Mouse (Mus musculus): Measurements from ENCODE around the gene Gse1. TPM values are rescaled to one million over a fixed set of nuclear protein-coding genes. Genes with fewer than 3 reads are reported as not detected.

The Gse1 gene
- polyA plus RNA-seq, 1 experiment = 17.1 TPM

DNA sequence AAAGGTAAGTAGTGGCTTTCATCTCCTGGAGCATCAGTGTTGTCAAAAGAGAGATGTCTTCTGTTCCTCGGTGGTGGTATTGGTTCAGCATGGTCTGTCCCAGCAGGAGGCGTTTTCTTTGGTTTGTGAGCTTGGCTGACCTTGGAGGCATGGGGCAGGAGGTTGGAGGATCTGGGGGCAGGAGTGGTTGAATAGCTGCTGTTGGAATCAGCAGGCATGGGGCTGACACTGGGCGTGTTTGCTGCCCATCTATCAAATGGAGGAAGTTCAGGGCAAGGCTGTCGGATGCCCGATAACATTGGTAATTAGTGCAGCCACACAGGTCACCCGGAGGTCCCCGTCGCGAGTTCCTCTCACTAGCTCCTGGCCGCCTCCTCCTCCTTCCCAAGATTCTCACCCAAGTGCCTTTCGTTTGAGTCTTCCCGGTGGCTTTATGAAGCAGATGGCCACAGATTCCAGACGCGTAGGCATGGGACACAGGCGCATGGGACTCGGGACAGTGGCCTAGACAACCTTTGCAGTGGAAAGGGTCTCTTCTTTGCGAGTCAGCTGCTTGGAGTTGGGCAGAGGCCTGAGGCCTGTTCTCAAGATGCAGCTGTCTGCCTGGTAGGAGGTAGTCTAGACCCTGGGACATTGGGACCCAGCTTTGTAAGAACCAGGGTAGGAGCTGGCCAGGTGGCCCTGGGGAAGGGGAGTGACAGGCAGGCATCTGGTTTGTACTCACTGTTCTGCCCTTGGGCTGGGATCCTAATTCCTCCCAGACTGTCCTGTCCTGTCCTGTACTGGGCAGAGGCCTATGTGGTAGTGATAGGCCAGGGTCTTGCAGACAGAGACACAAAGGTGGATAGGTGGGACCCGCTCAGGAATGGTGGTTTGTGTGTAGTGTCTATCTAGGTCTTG, 2.7 kb downstream of the Gse1 start:
- peaks cover 72% of the 10 kb centered on the region for H3K27me3 ChIP-seq (ENCODE audit: control insufficient read depth)
- TF ChIP-seq TAL1 (IDR thresholded peaks at IDR 0.05; ENCODE audit: low read length) = no peak
- no peak for TF ChIP-seq GATA1 (IDR thresholded peaks at IDR 0.05; ENCODE audit: low read length)
- no peaks in the 10 kb centered on the region for H3K36me3 ChIP-seq (ENCODE audit: control insufficient read depth)
- no peak overlapping the region for H3K4me3 ChIP-seq (replicated peaks)
- peaks cover 5% of the 10 kb centered on the region; the same call in 1 of the 2 replicates for H3K9me3 ChIP-seq (ENCODE audit: control insufficient read depth, low read length)
- H3K4me1 ChIP-seq (ENCODE audit: control insufficient read depth) = peaks cover 3% of the 10 kb centered on the region

DNA sequence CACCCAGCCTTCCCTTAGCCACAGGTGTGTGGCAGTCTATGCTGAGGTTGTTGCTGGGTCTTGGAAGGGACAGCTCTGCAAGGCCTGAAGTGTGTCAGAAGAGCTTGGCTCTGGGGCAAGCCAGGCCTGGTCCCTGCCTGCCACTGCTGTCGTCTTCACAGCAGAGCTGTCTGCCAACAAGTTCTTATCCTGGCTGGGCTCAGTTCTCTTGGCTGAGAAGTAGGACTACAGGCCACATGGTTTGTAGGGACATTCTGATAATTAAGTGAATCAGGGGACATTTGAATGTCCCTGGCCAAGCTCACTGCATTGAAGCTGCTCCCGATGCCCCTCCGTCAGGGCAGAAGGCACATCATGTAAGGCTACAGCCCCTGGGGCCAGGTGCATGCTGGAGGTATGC, 3.6 kb downstream of the Gse1 start:
- TF ChIP-seq GATA1 (IDR thresholded peaks at IDR 0.05; ENCODE audit: low read length) (no peak), TAL1 (IDR thresholded peaks at IDR 0.05; ENCODE audit: low read length) (no peak)
- peaks cover 3% of the 10 kb centered on the region for H3K4me1 ChIP-seq (ENCODE audit: control insufficient read depth)
- H3K27me3 ChIP-seq (ENCODE audit: control insufficient read depth) = peaks cover 63% of the 10 kb centered on the region

DNA sequence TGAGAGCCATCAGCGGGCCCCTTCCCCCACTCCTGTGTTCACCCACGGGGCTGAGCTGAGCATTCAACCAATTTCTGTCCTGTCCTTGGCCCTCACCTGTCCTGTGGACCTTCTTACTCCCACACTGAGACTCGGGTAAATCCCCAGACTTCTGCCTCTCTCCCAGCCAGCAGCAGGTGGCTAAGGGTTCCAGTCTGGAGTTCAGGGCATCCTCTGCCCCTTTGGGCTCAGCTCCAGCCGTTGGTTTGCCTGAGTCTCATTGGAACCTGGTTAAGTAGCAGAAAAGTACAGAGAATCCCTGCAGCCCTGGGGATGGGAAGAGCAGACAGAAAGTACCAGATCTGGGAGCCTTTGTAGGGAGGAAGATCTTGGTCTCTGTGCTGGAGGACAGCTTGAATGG, 4.1 kb downstream of the Gse1 start:
- peaks cover 58% of the 10 kb centered on the region for H3K27me3 ChIP-seq (ENCODE audit: control insufficient read depth)
- no peaks in the 10 kb centered on the region for H3K36me3 ChIP-seq (ENCODE audit: control insufficient read depth)
- H3K4me3 ChIP-seq (replicated peaks) = no peak overlapping the region
- H3K4me1 ChIP-seq (ENCODE audit: control insufficient read depth) = peaks cover 3% of the 10 kb centered on the region
- peaks cover 5% of the 10 kb centered on the region; the same call in 1 of the 2 replicates for H3K9me3 ChIP-seq (ENCODE audit: control insufficient read depth, low read length)
- TF ChIP-seq TAL1 (IDR thresholded peaks at IDR 0.05; ENCODE audit: low read length) (no peak), GATA1 (IDR thresholded peaks at IDR 0.05; ENCODE audit: low read length) (no peak)

More for the DNA sequence above, 3.6 kb downstream of the Gse1 start:
- Histone ChIP-seq H3K9me3 (ENCODE audit: control insufficient read depth, low read length) (peaks cover 5% of the 10 kb centered on the region; the same call in 1 of the 2 replicates), H3K36me3 (ENCODE audit: control insufficient read depth) (no peaks in the 10 kb centered on the region), H3K4me3 (replicated peaks) (no peak overlapping the region)

DNA sequence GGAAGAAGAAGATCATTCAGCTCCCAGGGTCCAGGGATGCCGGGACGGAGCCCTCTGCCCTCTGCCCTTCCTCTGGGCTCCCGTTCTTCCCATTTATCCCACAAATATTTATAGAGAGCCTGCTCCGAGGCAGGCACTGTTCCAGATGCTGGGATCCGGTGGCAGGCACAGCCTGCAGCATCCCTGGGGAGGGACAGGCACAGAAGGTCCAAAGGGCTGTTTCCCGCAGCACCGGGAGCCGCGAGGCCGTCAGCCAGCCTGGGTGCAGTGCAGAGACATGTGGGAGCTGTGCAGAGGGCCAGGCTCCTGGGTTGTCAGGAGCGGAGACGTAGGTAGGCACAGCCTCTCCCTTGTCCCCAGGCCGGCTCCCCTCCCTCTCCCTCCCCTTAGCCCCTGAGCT, 4.7 kb downstream of the Gse1 start:
- TF ChIP-seq GATA1 (IDR thresholded peaks at IDR 0.05; ENCODE audit: low read length) (no peak), TAL1 (IDR thresholded peaks at IDR 0.05; ENCODE audit: low read length) (no peak)
- Histone ChIP-seq H3K9me3 (ENCODE audit: control insufficient read depth, low read length) (peaks cover 5% of the 10 kb centered on the region; the same call in 1 of the 2 replicates), H3K27me3 (ENCODE audit: control insufficient read depth) (peaks cover 53% of the 10 kb centered on the region), H3K36me3 (ENCODE audit: control insufficient read depth) (no peaks in the 10 kb centered on the region), H3K4me1 (ENCODE audit: control insufficient read depth) (peaks cover 3% of the 10 kb centered on the region), H3K4me3 (replicated peaks) (no peak overlapping the region)

DNA sequence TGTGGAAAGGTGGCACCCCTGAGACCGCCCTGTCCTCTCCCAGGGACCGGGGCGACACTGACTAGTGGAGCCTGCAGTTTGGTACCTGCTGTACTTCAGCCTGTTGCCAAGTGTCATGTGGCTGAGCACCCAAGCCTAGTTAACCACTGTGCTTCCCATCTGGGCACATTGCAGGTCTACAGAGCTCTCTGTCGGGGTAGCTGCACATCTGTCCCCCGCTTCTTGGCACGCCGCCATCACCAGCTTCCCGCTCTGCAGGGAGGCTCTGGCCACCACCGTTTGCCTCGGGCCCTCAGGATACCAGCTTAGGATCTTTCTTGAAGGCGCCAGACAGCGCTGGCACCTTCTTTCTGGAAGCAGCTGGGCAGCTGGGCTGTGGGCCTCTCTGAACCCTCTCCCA, 6.2 kb downstream of the Gse1 start:
- Histone ChIP-seq H3K27me3 (ENCODE audit: control insufficient read depth) (peaks cover 37% of the 10 kb centered on the region), H3K4me3 (replicated peaks) (no peak overlapping the region), H3K4me1 (ENCODE audit: control insufficient read depth) (no peaks in the 10 kb centered on the region; the same call in 1 of the 2 replicates), H3K9me3 (ENCODE audit: control insufficient read depth, low read length) (peaks cover 10% of the 10 kb centered on the region), H3K36me3 (ENCODE audit: control insufficient read depth) (no peaks in the 10 kb centered on the region)
- TF ChIP-seq GATA1 (IDR thresholded peaks at IDR 0.05; ENCODE audit: low read length) (no peak), TAL1 (IDR thresholded peaks at IDR 0.05; ENCODE audit: low read length) (no peak)

DNA sequence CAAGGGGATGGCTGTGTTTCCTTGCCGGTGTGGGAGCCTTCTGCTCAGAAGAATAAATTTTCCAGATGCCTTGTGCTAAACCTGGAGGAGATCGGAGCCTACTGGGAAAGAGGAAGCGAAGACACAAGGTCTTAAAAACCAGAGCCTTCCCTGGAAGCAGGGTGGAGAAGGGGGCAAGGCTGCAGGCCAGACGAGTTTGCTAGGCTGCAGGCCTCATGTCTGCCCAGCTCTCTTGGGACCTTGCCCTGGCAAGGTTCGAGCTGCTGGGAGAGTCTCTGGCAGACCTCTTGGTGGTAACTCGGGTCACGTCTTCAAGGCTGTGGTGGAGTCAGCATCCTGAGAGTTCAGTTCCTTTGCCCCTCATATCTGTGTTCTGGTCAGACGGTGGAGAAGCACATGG, 6.6 kb downstream of the Gse1 start:
- TF ChIP-seq TAL1 (IDR thresholded peaks at IDR 0.05; ENCODE audit: low read length) = no peak
- no peak for TF ChIP-seq GATA1 (IDR thresholded peaks at IDR 0.05; ENCODE audit: low read length)
- Histone ChIP-seq H3K27me3 (ENCODE audit: control insufficient read depth) (peaks cover 33% of the 10 kb centered on the region), H3K4me3 (replicated peaks) (no peak overlapping the region), H3K4me1 (ENCODE audit: control insufficient read depth) (no peaks in the 10 kb centered on the region; the same call in 1 of the 2 replicates), H3K36me3 (ENCODE audit: control insufficient read depth) (no peaks in the 10 kb centered on the region), H3K9me3 (ENCODE audit: control insufficient read depth, low read length) (peaks cover 8% of the 10 kb centered on the region)

DNA sequence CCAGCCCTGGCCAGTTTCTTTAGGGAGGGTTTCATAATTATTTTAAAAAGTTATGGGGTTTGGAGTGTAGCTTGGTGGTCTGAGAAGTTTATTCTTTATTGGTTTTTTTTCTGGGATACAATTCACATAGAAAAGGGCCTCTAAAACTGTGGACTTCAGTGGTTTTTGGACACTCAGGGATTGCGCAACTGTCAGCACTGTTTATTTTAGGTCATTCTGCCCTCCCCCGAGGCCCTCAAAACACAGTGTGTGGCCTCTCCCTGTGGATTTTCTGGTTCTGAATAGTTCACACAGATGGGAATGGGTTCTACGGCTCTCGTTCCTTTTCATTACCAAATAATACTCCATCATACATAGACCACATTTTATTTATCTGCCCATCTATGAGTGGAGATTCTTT, 15.0 kb downstream of the Gse1 start:
- Histone ChIP-seq H3K9me3 (ENCODE audit: control insufficient read depth, low read length) (peaks cover 13% of the 10 kb centered on the region), H3K4me3 (replicated peaks) (no peak overlapping the region), H3K27me3 (ENCODE audit: control insufficient read depth) (no peaks in the 10 kb centered on the region), H3K36me3 (ENCODE audit: control insufficient read depth) (no peaks in the 10 kb centered on the region), H3K4me1 (ENCODE audit: control insufficient read depth) (no peaks in the 10 kb centered on the region)
- TF ChIP-seq TAL1 (IDR thresholded peaks at IDR 0.05; ENCODE audit: low read length) = no peak
- no peak for TF ChIP-seq GATA1 (IDR thresholded peaks at IDR 0.05; ENCODE audit: low read length)

DNA sequence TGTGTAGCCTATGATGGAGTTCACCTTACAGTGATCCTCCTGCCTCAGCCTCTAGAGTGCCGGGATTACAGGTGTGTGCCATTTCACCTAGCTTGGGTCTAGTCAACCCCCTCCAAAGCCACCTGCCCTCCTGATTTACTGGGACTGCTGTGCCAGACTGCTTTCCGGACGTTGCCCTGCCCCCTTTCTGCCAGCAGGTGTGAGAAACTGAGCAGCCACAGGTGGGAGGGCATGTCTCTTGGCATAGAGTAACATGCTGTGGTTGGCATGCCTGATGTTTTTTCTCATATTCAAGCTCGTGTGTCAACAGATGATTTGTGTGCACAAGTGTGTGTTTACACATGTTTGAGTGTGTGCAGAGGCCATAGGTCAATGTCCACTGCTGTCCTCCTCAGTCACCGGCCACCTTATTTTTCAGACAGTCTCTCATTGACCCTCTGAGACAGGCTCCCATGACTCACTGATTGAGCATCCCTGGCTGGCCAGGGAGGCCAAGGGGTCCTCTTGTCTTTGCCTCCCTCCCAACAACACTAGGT, 15.7 kb downstream of the Gse1 start:
- Histone ChIP-seq H3K9me3 (ENCODE audit: control insufficient read depth, low read length) (peaks cover 7% of the 10 kb centered on the region; the same call in 1 of the 2 replicates), H3K4me1 (ENCODE audit: control insufficient read depth) (no peaks in the 10 kb centered on the region), H3K36me3 (ENCODE audit: control insufficient read depth) (no peaks in the 10 kb centered on the region), H3K4me3 (replicated peaks) (no peak overlapping the region), H3K27me3 (ENCODE audit: control insufficient read depth) (no peaks in the 10 kb centered on the region)
- TF ChIP-seq TAL1 (IDR thresholded peaks at IDR 0.05; ENCODE audit: low read length) (no peak), GATA1 (IDR thresholded peaks at IDR 0.05; ENCODE audit: low read length) (no peak)

DNA sequence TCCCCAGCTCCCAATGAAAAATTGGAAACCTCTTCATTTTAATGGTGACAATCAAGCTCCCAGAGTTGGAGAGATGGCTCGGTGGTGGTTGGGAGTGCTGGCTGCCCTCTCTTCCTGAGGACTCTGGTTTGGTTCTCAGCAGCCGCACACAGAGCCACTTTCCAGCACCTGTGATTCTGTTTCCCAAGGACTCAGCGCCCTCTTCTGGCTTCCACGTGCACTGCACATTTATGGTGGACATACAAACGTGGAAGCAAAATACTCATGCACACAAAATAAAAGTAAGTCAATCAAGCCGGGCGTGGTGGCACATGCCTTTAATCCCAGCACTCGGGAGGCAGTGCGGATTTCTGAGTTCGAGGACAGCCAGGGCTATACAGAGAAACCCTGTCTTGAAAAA, 16.3 kb downstream of the Gse1 start:
- no peaks in the 10 kb centered on the region for H3K4me1 ChIP-seq (ENCODE audit: control insufficient read depth)
- H3K36me3 ChIP-seq (ENCODE audit: control insufficient read depth) = no peaks in the 10 kb centered on the region
- TF ChIP-seq GATA1 (IDR thresholded peaks at IDR 0.05; ENCODE audit: low read length) (no peak), TAL1 (IDR thresholded peaks at IDR 0.05; ENCODE audit: low read length) (no peak)
- peaks cover 7% of the 10 kb centered on the region; the same call in 1 of the 2 replicates for H3K9me3 ChIP-seq (ENCODE audit: control insufficient read depth, low read length)
- H3K4me3 ChIP-seq (replicated peaks) = no peak overlapping the region
- no peaks in the 10 kb centered on the region for H3K27me3 ChIP-seq (ENCODE audit: control insufficient read depth)
